24 mouse cellular contexts compared by ENCODE assay signal in genomic region chr5:130394386-130394785, GRCm38 (mm10). TPM values are rescaled to one million over a fixed set of nuclear protein-coding genes. Genes with fewer than 3 reads are reported as not detected.
DNase-seq lines count a peak whose midpoint lies in the region; ATAC-seq and TF ChIP-seq lines count a peak whose summit lies in the region.
"Had no signal": no experiment of that assay in that cellular context is flagged by ENCODE, and none has a peak within 500 bp of the region (broad histone marks: within the 10 kb centered on the region; RNA-seq: fewer than 3 reads in every experiment).

No protein-coding gene starts in this region.

- no peaks in the 10 kb centered on the region for H3K9me3 ChIP-seq in hindbrain, embryonic 16.5 days (ENCODE audit: control insufficient read depth, low read length)
- no peaks in the 10 kb centered on the region for H3K9me3 ChIP-seq in hindbrain, embryonic 11.5 days (ENCODE audit: control insufficient read depth, low read length)
- no peaks in the 10 kb centered on the region for H3K9me3 ChIP-seq in neural tube, embryonic 15.5 days (replicated peaks)
- H3K9me3 ChIP-seq: embryonic facial prominence, embryonic 13.5 days; forebrain, embryonic 15.5 days; hindbrain, embryonic 13.5 days; limb, embryonic 10.5 days; midbrain, embryonic 10.5 days had no signal

- no peaks in the 10 kb centered on the region for H3K36me3 ChIP-seq in hindbrain, embryonic 16.5 days (ENCODE audit: control insufficient read depth, insufficient read depth, low read length)
- no peaks in the 10 kb centered on the region for H3K36me3 ChIP-seq in hindbrain, embryonic 11.5 days (ENCODE audit: control insufficient read depth, insufficient read depth, low read length)
- no peaks in the 10 kb centered on the region for H3K36me3 ChIP-seq in neural tube, embryonic 15.5 days
- H3K36me3 ChIP-seq: embryonic facial prominence, embryonic 13.5 days; forebrain, embryonic 15.5 days; hindbrain, embryonic 13.5 days; limb, embryonic 10.5 days; midbrain, embryonic 10.5 days had no signal

- H3K4me3 ChIP-seq in hindbrain, embryonic 16.5 days (ENCODE audit: low read length): no peak overlapping the region
- no peak overlapping the region for H3K4me3 ChIP-seq in hindbrain, embryonic 11.5 days (ENCODE audit: low read depth, low read length)
- H3K4me3 ChIP-seq in layer of hippocampus, adult 2 months: no peak overlapping the region
- no peak overlapping the region for H3K4me3 ChIP-seq in neural tube, embryonic 15.5 days (replicated peaks)
- H3K4me3 ChIP-seq in left cerebral cortex, adult 2 months: no peak overlapping the region
- H3K4me3 ChIP-seq: embryonic facial prominence, embryonic 13.5 days; forebrain, embryonic 15.5 days; hindbrain, embryonic 13.5 days; limb, embryonic 10.5 days; midbrain, embryonic 10.5 days had no signal

- H3K9ac ChIP-seq in hindbrain, embryonic 16.5 days (ENCODE audit: low read depth, low read length): no peak overlapping the region
- H3K9ac ChIP-seq in hindbrain, embryonic 11.5 days (ENCODE audit: low read depth, low read length): no peak overlapping the region
- H3K9ac ChIP-seq in neural tube, embryonic 15.5 days (replicated peaks): no peak overlapping the region
- H3K9ac ChIP-seq: embryonic facial prominence, embryonic 13.5 days; forebrain, embryonic 15.5 days; hindbrain, embryonic 13.5 days had no signal

- DNase-seq in hindbrain, embryonic 11.5 days (ENCODE audit: low spot score): no peak
- no peak for DNase-seq in layer of hippocampus, adult 2 months (ENCODE audit: low spot score in 2 of 2)
- DNase-seq in layer of hippocampus, adult 9-11 months: no peak
- peak; percentile 69 for DNase-seq in adrenal gland, postnatal 14 days
- DNase-seq in left cerebral cortex, adult 2 months (ENCODE audit: extremely low spot score in 1 of 2, low spot score in 2 of 2): no peak
- DNase-seq: gastrocnemius, postnatal 36 days; lung, adult 18-20 months; right cerebral cortex, postnatal 4 days had no signal

- 0 out of 2 replicates have a peak overlapping the region, but pooled peaks have one; percentile 3 for H3K27ac ChIP-seq in hindbrain, embryonic 16.5 days (ENCODE audit: low read depth, low read length)
- no peak overlapping the region for H3K27ac ChIP-seq in hindbrain, embryonic 11.5 days (ENCODE audit: low read depth, low read length)
- H3K27ac ChIP-seq in layer of hippocampus, adult 2 months: peak overlapping the region; percentile 69
- peak overlapping the region; percentile 61; the same call in 1 of the 2 replicates for H3K27ac ChIP-seq in neural tube, embryonic 15.5 days (replicated peaks)
- H3K27ac ChIP-seq in left cerebral cortex, adult 2 months: no peak overlapping the region
- H3K27ac ChIP-seq: embryonic facial prominence, embryonic 13.5 days; forebrain, embryonic 15.5 days; limb, embryonic 10.5 days; macrophage; midbrain, embryonic 10.5 days; stomach, postnatal 0 days had no signal

- H3K4me2 ChIP-seq in hindbrain, embryonic 16.5 days (ENCODE audit: low read length): no peak overlapping the region
- H3K4me2 ChIP-seq in hindbrain, embryonic 11.5 days (replicated peaks; ENCODE audit: low read depth, low read length): no peak overlapping the region
- H3K4me2 ChIP-seq in neural tube, embryonic 15.5 days: no peak overlapping the region
- H3K4me2 ChIP-seq: embryonic facial prominence, embryonic 13.5 days; forebrain, embryonic 15.5 days; hindbrain, embryonic 13.5 days; liver, embryonic 11.5 days had no signal

- TF ChIP-seq CTCF in layer of hippocampus, adult 2 months (conservative IDR thresholded peaks at IDR 0.05): no peak
- no peak for TF ChIP-seq CTCF in left cerebral cortex, adult 2 months (IDR thresholded peaks at IDR 0.05)

- no peak for ATAC-seq in hindbrain, embryonic 16.5 days
- no peak for ATAC-seq in hindbrain, embryonic 11.5 days (ENCODE audit: low FRiP score)
- no peak for ATAC-seq in neural tube, embryonic 15.5 days (ENCODE audit: low FRiP score)
- ATAC-seq: forebrain, embryonic 15.5 days; intestine, embryonic 16.5 days had no signal

- intact Hi-C loops in left cerebral cortex, adult 2 months (cut with DNase I): no loop called here

- H3K27me3 ChIP-seq in hindbrain, embryonic 16.5 days (replicated peaks; ENCODE audit: control insufficient read depth, insufficient read depth, low read length): no peaks in the 10 kb centered on the region
- no peaks in the 10 kb centered on the region for H3K27me3 ChIP-seq in hindbrain, embryonic 11.5 days (ENCODE audit: control insufficient read depth, insufficient read depth, low read length)
- H3K27me3 ChIP-seq in neural tube, embryonic 15.5 days (replicated peaks): no peaks in the 10 kb centered on the region
- H3K27me3 ChIP-seq: embryonic facial prominence, embryonic 13.5 days; forebrain, embryonic 15.5 days; hindbrain, embryonic 13.5 days had no signal

- H3K4me1 ChIP-seq in hindbrain, embryonic 16.5 days (ENCODE audit: control insufficient read depth, insufficient read depth, low read depth, low read length): peaks cover 4% of the 10 kb centered on the region; the same call in 1 of the 2 replicates
- no peaks in the 10 kb centered on the region for H3K4me1 ChIP-seq in hindbrain, embryonic 11.5 days (replicated peaks; ENCODE audit: control insufficient read depth, insufficient read depth, low read length)
- H3K4me1 ChIP-seq in neural tube, embryonic 15.5 days: peaks cover 9% of the 10 kb centered on the region
- H3K4me1 ChIP-seq: embryonic facial prominence, embryonic 13.5 days had no signal

- 57% methylated on average over 8 of the region's 8 CpGs for WGBS in hindbrain, embryonic 16.5 days
- WGBS in hindbrain, embryonic 11.5 days: 80% methylated on average over 8 of the region's 8 CpGs
- 63% methylated on average over 8 of the region's 8 CpGs for WGBS in neural tube, embryonic 15.5 days

RNA-seq across cellular contexts. Expression of gene A330070K13Rik, which starts 10.0 kb away (rescaled TPM):
- polyA plus RNA-seq in hindbrain, embryonic 16.5 days (2015; fragmentation: Nextera tagmentation; extraction: Ambion mirVana): 0.69 TPM in 1 of 2 replicates, not detected in the other
- polyA plus RNA-seq in hindbrain, embryonic 11.5 days (2014; fragmentation: Nextera tagmentation; extraction: Ambion mirVana): not detected in 2 replicates
- 1 to 10 TPM; 1.9 to 2.9 TPM for total RNA-seq in layer of hippocampus, adult 2 months (2021)
- not detected in 2 replicates for total RNA-seq in adrenal gland, postnatal 14 days (2021)
- polyA plus RNA-seq in neural tube, embryonic 15.5 days (2015; fragmentation: Nextera tagmentation; extraction: Ambion mirVana): 0.26 and 0.45 TPM in 2 replicates
- 1 to 10 TPM; 1.0 to 1.6 TPM for total RNA-seq in left cerebral cortex, adult 2 months (2021)
- total RNA-seq: gastrocnemius, postnatal 36 days; midbrain, postnatal 0 days had no signal
- polyA plus RNA-seq: C2C12; embryonic facial prominence, embryonic 13.5 days; forebrain, embryonic 15.5 days; heart, embryonic 16.5 days; hindbrain, embryonic 13.5 days; intestine, embryonic 16.5 days; limb, embryonic 10.5 days; liver, embryonic 11.5 days; macrophage; midbrain, embryonic 10.5 days; stomach, postnatal 0 days; thymus, postnatal 0 days; urinary bladder, adult 2 months had no signal

RNA-seq across cellular contexts. Expression of gene Caln1, which starts 25.1 kb away (rescaled TPM):
- 40.4 and 49.3 TPM in 2 replicates for polyA plus RNA-seq in hindbrain, embryonic 16.5 days (2015; fragmentation: Nextera tagmentation; extraction: Ambion mirVana)
- 1.2 and 1.7 TPM in 2 replicates for polyA plus RNA-seq in hindbrain, embryonic 11.5 days (2014; fragmentation: Nextera tagmentation; extraction: Ambion mirVana)
- total RNA-seq in layer of hippocampus, adult 2 months (2021): 100 to 1,000 TPM; 129 to 132 TPM
- 29.7 and 35.2 TPM in 2 replicates for total RNA-seq in adrenal gland, postnatal 14 days (2021)
- 42.5 and 51.0 TPM in 2 replicates for polyA plus RNA-seq in neural tube, embryonic 15.5 days (2015; fragmentation: Nextera tagmentation; extraction: Ambion mirVana)
- 100 to 1,000 TPM; 116 to 124 TPM for total RNA-seq in left cerebral cortex, adult 2 months (2021)
- total RNA-seq: gastrocnemius, postnatal 36 days had no signal
- polyA plus RNA-seq: liver, embryonic 11.5 days; macrophage; thymus, postnatal 0 days had no signal

Comparison
In these comparisons a context has a peak if more than half of its experiments do, and no peak if none do; other contexts are left out.
1. H3K27ac ChIP-seq: peak in hindbrain, embryonic 16.5 days (single experiment), layer of hippocampus, adult 2 months (single experiment) and neural tube, embryonic 15.5 days (single experiment); none in hindbrain, embryonic 11.5 days (single experiment) and left cerebral cortex, adult 2 months (single experiment).